Mouse (Mus musculus) ES-Bruce4 (cell line): ENCODE data around the gene Rcbtb2.

ENCODE experiments used
- CTCF ChIP-seq: IDR thresholded peaks from one replicate; pipeline ENCODE4 v1.8.1; 2011; ENCODE audit warnings: low read depth, low read length
- POLR2A ChIP-seq: IDR thresholded peaks from one replicate; pipeline ENCODE4 v1.8.1; 2011; ENCODE audit warnings: low read length; ENCODE audit not compliant: insufficient read depth

GRCm38 (mm10) chr14:73104913-73105312, 17.9 kb upstream of the Rcbtb2 start:
- TF ChIP-seq POLR2A: no peak
- TF ChIP-seq CTCF: no peak
